8 mouse cellular contexts compared by ENCODE assay signal in the genomic region with DNA sequence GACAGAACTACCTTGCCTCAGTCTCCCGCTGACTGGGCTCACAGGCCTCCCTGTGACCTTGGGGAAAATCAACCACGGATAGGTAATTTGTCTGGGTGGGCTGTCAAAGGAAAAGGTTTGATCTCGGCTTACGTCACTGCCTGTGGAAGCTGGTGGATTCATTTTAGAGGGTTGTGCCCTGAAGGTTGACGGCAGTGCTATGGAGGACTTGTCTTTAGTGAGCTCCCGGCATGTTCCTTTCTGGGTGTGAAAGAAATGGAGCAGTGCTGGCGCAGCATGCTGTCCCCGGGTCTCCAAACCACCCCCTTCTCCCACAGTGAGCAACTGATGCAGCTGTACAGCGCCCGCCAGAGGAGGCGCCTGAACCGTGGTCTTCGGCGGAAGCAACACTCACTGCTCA. TPM values are rescaled to one million over a fixed set of nuclear protein-coding genes. Genes with fewer than 3 reads are reported as not detected.
DNase-seq lines count a peak whose midpoint lies in the region; ATAC-seq and TF ChIP-seq lines count a peak whose summit lies in the region.

No protein-coding gene starts in this region.

- WGBS in lung, embryonic 15.5 days: 23% methylated on average over 14 of the region's 14 CpGs
- 20% methylated on average over 14 of the region's 14 CpGs for WGBS in hindbrain, postnatal 0 days
- WGBS in neural tube, embryonic 13.5 days: 21% methylated on average over 14 of the region's 14 CpGs

- DNase-seq in lung, adult 18-20 months: no peak
- no peak for DNase-seq in hindbrain, postnatal 0 days (ENCODE audit: low spot score)
- no peak for DNase-seq in adrenal gland, adult 18-20 months (ENCODE audit: low spot score in 2 of 2)
- no peak for DNase-seq in right cerebral cortex, postnatal 10 days (ENCODE audit: low spot score in 2 of 2)
- DNase-seq in adrenal gland, postnatal 10 days: no peak

- H3K4me3 ChIP-seq in lung, embryonic 15.5 days: peak overlapping the region; percentile 73
- H3K4me3 ChIP-seq in bone marrow macrophage, adult 2 months (ENCODE audit: insufficient read depth, low read length): peak overlapping the region; percentile 93
- H3K4me3 ChIP-seq in hindbrain, postnatal 0 days (ENCODE audit: low read length): peak overlapping the region; percentile 67
- peak overlapping the region; percentile 97 for H3K4me3 ChIP-seq in neural tube, embryonic 13.5 days

- H3K4me1 ChIP-seq in lung, embryonic 15.5 days: peaks cover 27% of the 10 kb centered on the region
- peaks cover 3% of the 10 kb centered on the region; the same call in 1 of the 2 replicates for H3K4me1 ChIP-seq in bone marrow macrophage, adult 2 months (ENCODE audit: control insufficient read depth, insufficient read depth, low read length)
- H3K4me1 ChIP-seq in hindbrain, postnatal 0 days (ENCODE audit: insufficient read depth, low read length): peaks cover 29% of the 10 kb centered on the region
- peaks cover 62% of the 10 kb centered on the region for H3K4me1 ChIP-seq in neural tube, embryonic 13.5 days (replicated peaks)

- H3K27ac ChIP-seq in lung, embryonic 15.5 days: peak overlapping the region; percentile 86
- H3K27ac ChIP-seq in bone marrow macrophage, adult 2 months (ENCODE audit: insufficient read depth, low read depth, low read length): peak overlapping the region; percentile 67
- H3K27ac ChIP-seq in hindbrain, postnatal 0 days: peak overlapping the region; percentile 96
- peak overlapping the region; percentile 91 for H3K27ac ChIP-seq in neural tube, embryonic 13.5 days (replicated peaks)

- peaks cover 21% of the 10 kb centered on the region for H3K36me3 ChIP-seq in lung, embryonic 15.5 days
- H3K36me3 ChIP-seq in hindbrain, postnatal 0 days (ENCODE audit: insufficient read depth, low read length): peaks cover 11% of the 10 kb centered on the region; the same call in 1 of the 2 replicates
- peaks cover 32% of the 10 kb centered on the region for H3K36me3 ChIP-seq in neural tube, embryonic 13.5 days

- no peaks in the 10 kb centered on the region for H3K9me3 ChIP-seq in lung, embryonic 15.5 days
- H3K9me3 ChIP-seq in hindbrain, postnatal 0 days (ENCODE audit: low read length): no peaks in the 10 kb centered on the region
- H3K9me3 ChIP-seq in neural tube, embryonic 13.5 days: no peaks in the 10 kb centered on the region

- H3K9ac ChIP-seq in lung, embryonic 15.5 days: peak overlapping the region; percentile 94
- H3K9ac ChIP-seq in hindbrain, postnatal 0 days (replicated peaks; ENCODE audit: low read length): peak overlapping the region; percentile 94
- peak overlapping the region; percentile 100 for H3K9ac ChIP-seq in neural tube, embryonic 13.5 days

- no peak for TF ChIP-seq POLR2A in bone marrow macrophage, adult 2 months (IDR thresholded peaks at IDR 0.05; ENCODE audit: borderline replicate concordance, low read depth, low read length)

- no peak for TF ChIP-seq CTCF in bone marrow macrophage, adult 2 months (IDR thresholded peaks at IDR 0.05; ENCODE audit: low read depth, low read length)
- TF ChIP-seq CTCF in hindbrain, postnatal 0 days (IDR thresholded peaks at IDR 0.05; ENCODE audit: low read depth): peak; percentile 20; the same call in 1 of the 2 replicates

- no peak for ATAC-seq in lung, embryonic 15.5 days (ENCODE audit: borderline replicate concordance, extremely low read depth, low FRiP score, low TSS enrichment)
- ATAC-seq in hindbrain, postnatal 0 days: no peak
- no peak for ATAC-seq in neural tube, embryonic 13.5 days (ENCODE audit: low read depth)

- peak overlapping the region; percentile 75 for H3K4me2 ChIP-seq in lung, embryonic 15.5 days
- peak overlapping the region; percentile 95 for H3K4me2 ChIP-seq in hindbrain, postnatal 0 days (ENCODE audit: low read depth, low read length)
- H3K4me2 ChIP-seq in neural tube, embryonic 13.5 days: peak overlapping the region; percentile 100

- H3K27me3 ChIP-seq in lung, embryonic 15.5 days: peaks cover 20% of the 10 kb centered on the region
- H3K27me3 ChIP-seq in hindbrain, postnatal 0 days (ENCODE audit: insufficient read depth, low read length): no peaks in the 10 kb centered on the region
- H3K27me3 ChIP-seq in neural tube, embryonic 13.5 days: no peaks in the 10 kb centered on the region

RNA-seq across cellular contexts. Expression of gene Rps15, which starts 1.1 kb away (rescaled TPM):
- polyA plus RNA-seq in lung, embryonic 15.5 days (2015; fragmentation: Nextera tagmentation; extraction: Ambion mirVana): 907 and 974 TPM in 2 replicates
- polyA plus RNA-seq in bone marrow macrophage, adult 2 months (2012; ENCODE audit: insufficient read depth, insufficient read length, missing spikeins): 1,336 and 1,616 TPM in 2 replicates
- 1,031 and 1,483 TPM in 2 replicates for total RNA-seq in hindbrain, postnatal 0 days (2014; rRNA removed)
- 676 and 682 TPM in 2 replicates for polyA plus RNA-seq in hindbrain, postnatal 0 days (2015; fragmentation: Nextera tagmentation; extraction: Ambion mirVana)
- polyA plus RNA-seq in neural tube, embryonic 13.5 days (2015; fragmentation: Nextera tagmentation; extraction: Ambion mirVana): 573 and 601 TPM in 2 replicates
- 1,000 to 10,000 TPM; 1,162 to 1,195 TPM for total RNA-seq in adrenal gland, adult 18-20 months (2021)
- total RNA-seq in adrenal gland, postnatal 10 days (2021): 1,000 to 10,000 TPM; 1,216 to 1,243 TPM

RNA-seq across cellular contexts. Expression of gene Apc2, which starts 2.5 kb away (rescaled TPM):
- 0.59 and 1.3 TPM in 2 replicates for polyA plus RNA-seq in lung, embryonic 15.5 days (2015; fragmentation: Nextera tagmentation; extraction: Ambion mirVana)
- polyA plus RNA-seq in bone marrow macrophage, adult 2 months (2012; ENCODE audit: insufficient read depth, insufficient read length, missing spikeins): 0.25 and 0.81 TPM in 2 replicates
- 358 and 374 TPM in 2 replicates for total RNA-seq in hindbrain, postnatal 0 days (2014; rRNA removed)
- 81.3 and 97.6 TPM in 2 replicates for polyA plus RNA-seq in hindbrain, postnatal 0 days (2015; fragmentation: Nextera tagmentation; extraction: Ambion mirVana)
- polyA plus RNA-seq in neural tube, embryonic 13.5 days (2015; fragmentation: Nextera tagmentation; extraction: Ambion mirVana): 153 and 156 TPM in 2 replicates
- 1 to 10 TPM; 1.8 to 2.0 TPM for total RNA-seq in adrenal gland, adult 18-20 months (2021)
- total RNA-seq in adrenal gland, postnatal 10 days (2021): 1 to 10 TPM; 2.7 to 5.6 TPM

RNA-seq across cellular contexts. Expression of gene 2310011J03Rik, which starts 27.0 kb away (rescaled TPM):
- polyA plus RNA-seq in lung, embryonic 15.5 days (2015; fragmentation: Nextera tagmentation; extraction: Ambion mirVana): 47.7 and 51.9 TPM in 2 replicates
- 38.8 and 39.3 TPM in 2 replicates for polyA plus RNA-seq in bone marrow macrophage, adult 2 months (2012; ENCODE audit: insufficient read depth, insufficient read length, missing spikeins)
- total RNA-seq in hindbrain, postnatal 0 days (2014; rRNA removed): 28.9 and 36.0 TPM in 2 replicates
- polyA plus RNA-seq in hindbrain, postnatal 0 days (2015; fragmentation: Nextera tagmentation; extraction: Ambion mirVana): 35.7 and 38.4 TPM in 2 replicates
- polyA plus RNA-seq in neural tube, embryonic 13.5 days (2015; fragmentation: Nextera tagmentation; extraction: Ambion mirVana): 27.9 and 30.7 TPM in 2 replicates
- total RNA-seq in adrenal gland, adult 18-20 months (2021): 10 to 100 TPM; 25.0 to 28.9 TPM
- total RNA-seq in adrenal gland, postnatal 10 days (2021): 10 to 100 TPM; 24.0 to 26.7 TPM

RNA-seq across cellular contexts. Expression of gene Dazap1, which starts 32.0 kb away (rescaled TPM):
- 58.9 and 67.0 TPM in 2 replicates for polyA plus RNA-seq in lung, embryonic 15.5 days (2015; fragmentation: Nextera tagmentation; extraction: Ambion mirVana)
- polyA plus RNA-seq in bone marrow macrophage, adult 2 months (2012; ENCODE audit: insufficient read depth, insufficient read length, missing spikeins): 103 and 109 TPM in 2 replicates
- total RNA-seq in hindbrain, postnatal 0 days (2014; rRNA removed): 79.1 and 104 TPM in 2 replicates
- polyA plus RNA-seq in hindbrain, postnatal 0 days (2015; fragmentation: Nextera tagmentation; extraction: Ambion mirVana): 38.5 and 39.4 TPM in 2 replicates
- 59.8 and 66.5 TPM in 2 replicates for polyA plus RNA-seq in neural tube, embryonic 13.5 days (2015; fragmentation: Nextera tagmentation; extraction: Ambion mirVana)
- 100 to 1,000 TPM in 1 of 2 experiments, 10 to 100 TPM in 1; 90.2 to 100 TPM for total RNA-seq in adrenal gland, adult 18-20 months (2021)
- 100 to 1,000 TPM in 1 of 2 experiments, 10 to 100 TPM in 1; 93.6 to 121 TPM for total RNA-seq in adrenal gland, postnatal 10 days (2021)

RNA-seq across cellular contexts. Expression of gene Gamt, which starts 32.5 kb away (rescaled TPM):
- polyA plus RNA-seq in lung, embryonic 15.5 days (2015; fragmentation: Nextera tagmentation; extraction: Ambion mirVana): 29.3 and 30.2 TPM in 2 replicates
- polyA plus RNA-seq in bone marrow macrophage, adult 2 months (2012; ENCODE audit: insufficient read depth, insufficient read length, missing spikeins): 19.5 and 26.3 TPM in 2 replicates
- 40.9 and 44.5 TPM in 2 replicates for total RNA-seq in hindbrain, postnatal 0 days (2014; rRNA removed)
- 32.4 and 35.9 TPM in 2 replicates for polyA plus RNA-seq in hindbrain, postnatal 0 days (2015; fragmentation: Nextera tagmentation; extraction: Ambion mirVana)
- polyA plus RNA-seq in neural tube, embryonic 13.5 days (2015; fragmentation: Nextera tagmentation; extraction: Ambion mirVana): 31.2 and 33.0 TPM in 2 replicates
- 100 to 1,000 TPM; 146 to 236 TPM for total RNA-seq in adrenal gland, adult 18-20 months (2021)
- 100 to 1,000 TPM; 164 to 167 TPM for total RNA-seq in adrenal gland, postnatal 10 days (2021)

Comparison
In these comparisons a context has a peak if more than half of its experiments do, and no peak if none do; other contexts are left out.
1. RNA of gene Apc2, which starts 2.5 kb away (polyA plus RNA-seq): 153 to 156 TPM in neural tube, embryonic 13.5 days and 81.3 to 97.6 TPM in hindbrain, postnatal 0 days; 0.59 to 1.3 TPM in lung, embryonic 15.5 days and 0.25 to 0.81 TPM in bone marrow macrophage, adult 2 months; every median in the first group is over 10 times any median in the second.
2. Peak in every context shown above with its lines, with median percentiles within 50 percentile points of each other: H3K27ac ChIP-seq, H3K4me2 ChIP-seq, H3K4me3 ChIP-seq and H3K9ac ChIP-seq.